Mouse (Mus musculus): Measurements from ENCODE around the gene Dnmt3a. TPM values are rescaled to one million over a fixed set of nuclear protein-coding genes. Genes with fewer than 3 reads are reported as not detected.

Dnmt3a gene
- total and polyA plus RNA-seq, 3 experiments: 15.5 to 61.5 (median 23.4) TPM

- Histone ChIP-seq H3K27ac (ENCODE audit: insufficient read depth, low read depth) (no peak overlapping the region), H3K79me2 (replicated peaks; ENCODE audit: control insufficient read depth, extremely low read depth, insufficient read depth, poor library complexity, severe bottlenecking) (no peaks in the 10 kb centered on the region), H3K27me3 (replicated peaks) (peaks cover 10% of the 10 kb centered on the region), H3K4me1 (ENCODE audit: control insufficient read depth in 1 of 2, insufficient read depth in 2 of 2) (no peaks in the 10 kb centered on the region), H3K9me3 (replicated peaks; ENCODE audit: low read length) (no peaks in the 10 kb centered on the region), H3K4me2 (ENCODE audit: insufficient read depth, low read depth, poor library complexity, severe bottlenecking) (no peak overlapping the region), H3K9ac (ENCODE audit: insufficient read depth, low read depth) (no peak overlapping the region), H3K4me3 (replicated peaks in 1 of 3; ENCODE audit: low read depth in 2 of 3, low read length in 2 of 3, poor library complexity in 1 of 3) (no peak overlapping the region), H3K36me3 (replicated peaks in 1 of 2; ENCODE audit: control insufficient read depth in 1 of 2, insufficient read depth in 1 of 2, low read length in 1 of 2) (no peaks in the 10 kb centered on the region)
- no peak for TF ChIP-seq ZMIZ1 (IDR thresholded peaks at IDR 0.05; ENCODE audit: low read depth, low read length)
- TF ChIP-seq RAD21 (IDR thresholded peaks at IDR 0.05; ENCODE audit: low read depth, low read length): no peak
- TF ChIP-seq MAFK (IDR thresholded peaks at IDR 0.05; ENCODE audit: insufficient replicate concordance, low read length): no peak
- TF ChIP-seq RCOR1 (conservative IDR thresholded peaks at IDR 0.05; ENCODE audit: low read depth, low read length): no peak
- DNase-seq (ENCODE audit: extremely low read depth): no peak
- dilution Hi-C loops (cut with MboI; ENCODE audit: extremely low pct_ligation_motif_present, extremely low pct_unique_long_range_greater_than_20kb, low sequenced_read_pairs): no loop called here
- in situ Hi-C loops (cut with MboI; ENCODE audit: low pct_ligation_motif_present, low pct_unique_long_range_greater_than_20kb, low sequenced_read_pairs): loop anchor here (25.0 kb wide), 1 partner anchor 595 kb away; no protein-coding TSS in a partner anchor
These were observed 136.2 kb downstream of the Dnmt3a start for GRCm38 (mm10) chr12:3942026-3942425.

- peaks cover 15% of the 10 kb centered on the region for H3K27me3 ChIP-seq (replicated peaks)
- in situ Hi-C loops (cut with MboI; ENCODE audit: low pct_ligation_motif_present, low pct_unique_long_range_greater_than_20kb, low sequenced_read_pairs): loop anchor here (25.0 kb wide), 1 partner anchor 593 kb away; no protein-coding TSS in a partner anchor
These were observed 138.8 kb downstream of the Dnmt3a start for GRCm38 (mm10) chr12:3944454-3945073.

GRCm38 (mm10) chr12:3947503-3947902 is 141.7 kb downstream of the Dnmt3a start:
- in situ Hi-C loops (cut with MboI; ENCODE audit: low pct_ligation_motif_present, low pct_unique_long_range_greater_than_20kb, low sequenced_read_pairs) (loop anchor here (25.0 kb wide), 1 partner anchor 590 kb away; no protein-coding TSS in a partner anchor), dilution Hi-C loops (cut with MboI; ENCODE audit: extremely low pct_ligation_motif_present, extremely low pct_unique_long_range_greater_than_20kb, low sequenced_read_pairs) (no loop called here)
- Histone ChIP-seq H3K4me1 (ENCODE audit: control insufficient read depth in 1 of 2, insufficient read depth in 2 of 2) (0 out of 4 replicates have a peak, but pooled peaks cover 3% of the 10 kb centered on the region in 2 experiments), H3K27me3 (replicated peaks) (peaks cover 15% of the 10 kb centered on the region), H3K9me3 (replicated peaks; ENCODE audit: low read length) (no peaks in the 10 kb centered on the region), H3K4me2 (ENCODE audit: insufficient read depth, low read depth, poor library complexity, severe bottlenecking) (no peak overlapping the region), H3K27ac (ENCODE audit: insufficient read depth, low read depth) (no peak overlapping the region), H3K9ac (ENCODE audit: insufficient read depth, low read depth) (no peak overlapping the region), H3K36me3 (replicated peaks in 1 of 2; ENCODE audit: control insufficient read depth in 1 of 2, insufficient read depth in 1 of 2, low read length in 1 of 2) (no peaks in the 10 kb centered on the region), H3K4me3 (replicated peaks in 1 of 3; ENCODE audit: low read depth in 2 of 3, low read length in 2 of 3, poor library complexity in 1 of 3) (no peak overlapping the region), H3K79me2 (replicated peaks; ENCODE audit: control insufficient read depth, extremely low read depth, insufficient read depth, poor library complexity, severe bottlenecking) (no peaks in the 10 kb centered on the region)
- TF ChIP-seq NRF1 (IDR thresholded peaks at IDR 0.05; ENCODE audit: low read depth, low read length): no peak
- TF ChIP-seq MXI1 (IDR thresholded peaks at IDR 0.05; ENCODE audit: low read depth, low read length): no peak
- no peak for TF ChIP-seq ETS1 (conservative IDR thresholded peaks at IDR 0.05; ENCODE audit: low read depth, low read length)
- no peak for TF ChIP-seq ZNF384 (IDR thresholded peaks at IDR 0.05; ENCODE audit: low read depth, low read length)
- TF ChIP-seq MEF2A (IDR thresholded peaks at IDR 0.05; ENCODE audit: borderline replicate concordance, low read depth, low read length): no peak
- TF ChIP-seq RAD21 (IDR thresholded peaks at IDR 0.05; ENCODE audit: low read depth, low read length): no peak
- TF ChIP-seq USF2 (conservative IDR thresholded peaks at IDR 0.05; ENCODE audit: low read depth, low read length): no peak
- TF ChIP-seq POLR2AphosphoS2 (IDR thresholded peaks at IDR 0.05; ENCODE audit: low read depth, low read length): no peak
- TF ChIP-seq MAX (IDR thresholded peaks at IDR 0.05; ENCODE audit: low read length): no peak
- TF ChIP-seq JUND (conservative IDR thresholded peaks at IDR 0.05; ENCODE audit: low read depth, low read length): no peak
- TF ChIP-seq ZKSCAN1 (IDR thresholded peaks at IDR 0.05; ENCODE audit: borderline replicate concordance, low read depth, low read length): no peak
- TF ChIP-seq CHD2 (IDR thresholded peaks at IDR 0.05; ENCODE audit: low read length): no peak
- TF ChIP-seq PAX5 (IDR thresholded peaks at IDR 0.05; ENCODE audit: low read length): no peak
- DNase-seq (ENCODE audit: extremely low read depth): no peak

More at GRCm38 (mm10) chr12:3944454-3945073, 138.8 kb downstream of the Dnmt3a start:
- H3K79me2 ChIP-seq (replicated peaks; ENCODE audit: control insufficient read depth, extremely low read depth, insufficient read depth, poor library complexity, severe bottlenecking): no peaks in the 10 kb centered on the region
- no peaks in the 10 kb centered on the region for H3K36me3 ChIP-seq (replicated peaks in 1 of 2; ENCODE audit: control insufficient read depth in 1 of 2, insufficient read depth in 1 of 2, low read length in 1 of 2)
- H3K27ac ChIP-seq (ENCODE audit: insufficient read depth, low read depth): no peak overlapping the region
- H3K9me3 ChIP-seq (replicated peaks; ENCODE audit: low read length): no peaks in the 10 kb centered on the region
- no peak for TF ChIP-seq ZKSCAN1 (IDR thresholded peaks at IDR 0.05; ENCODE audit: borderline replicate concordance, low read depth, low read length)
- TF ChIP-seq USF2 (conservative IDR thresholded peaks at IDR 0.05; ENCODE audit: low read depth, low read length): no peak
- TF ChIP-seq RAD21 (IDR thresholded peaks at IDR 0.05; ENCODE audit: low read depth, low read length): no peak
- TF ChIP-seq PAX5 (IDR thresholded peaks at IDR 0.05; ENCODE audit: low read length): no peak
- TF ChIP-seq CHD2 (IDR thresholded peaks at IDR 0.05; ENCODE audit: low read length): no peak
- no peak for TF ChIP-seq POLR2AphosphoS2 (IDR thresholded peaks at IDR 0.05; ENCODE audit: low read depth, low read length)
- TF ChIP-seq NRF1 (IDR thresholded peaks at IDR 0.05; ENCODE audit: low read depth, low read length): no peak
- TF ChIP-seq MAX (IDR thresholded peaks at IDR 0.05; ENCODE audit: low read length): no peak
- no peak for TF ChIP-seq MYC (IDR thresholded peaks at IDR 0.05; ENCODE audit: low read depth, low read length)
- TF ChIP-seq ETS1 (conservative IDR thresholded peaks at IDR 0.05; ENCODE audit: low read depth, low read length): no peak
- no peak for TF ChIP-seq ELF1 (IDR thresholded peaks at IDR 0.05; ENCODE audit: low read depth, low read length)
- TF ChIP-seq MXI1 (IDR thresholded peaks at IDR 0.05; ENCODE audit: low read depth, low read length): no peak
- no peak for TF ChIP-seq BHLHE40 (IDR thresholded peaks at IDR 0.05; ENCODE audit: low read depth, low read length)
- no peak for TF ChIP-seq TBP (conservative IDR thresholded peaks at IDR 0.05; ENCODE audit: low read depth, low read length)
- TF ChIP-seq NELFE (IDR thresholded peaks at IDR 0.05; ENCODE audit: low read depth, low read length): no peak
- no peak for TF ChIP-seq MAFK (IDR thresholded peaks at IDR 0.05; ENCODE audit: insufficient replicate concordance, low read length)
- no peak for TF ChIP-seq GABPA (IDR thresholded peaks at IDR 0.05; ENCODE audit: insufficient replicate concordance, low read depth, low read length)
- TF ChIP-seq RCOR1 (conservative IDR thresholded peaks at IDR 0.05; ENCODE audit: low read depth, low read length): no peak
- no peak for TF ChIP-seq JUND (conservative IDR thresholded peaks at IDR 0.05; ENCODE audit: low read depth, low read length)
- H3K4me2 ChIP-seq (ENCODE audit: insufficient read depth, low read depth, poor library complexity, severe bottlenecking): no peak overlapping the region
- no peak overlapping the region for H3K4me3 ChIP-seq (replicated peaks in 1 of 3; ENCODE audit: low read depth in 2 of 3, low read length in 2 of 3, poor library complexity in 1 of 3)
- DNase-seq (ENCODE audit: extremely low read depth): no peak
- H3K4me1 ChIP-seq (ENCODE audit: control insufficient read depth in 1 of 2, insufficient read depth in 2 of 2): 0 out of 4 replicates have a peak, but pooled peaks cover 3% of the 10 kb centered on the region in 2 experiments
- H3K9ac ChIP-seq (ENCODE audit: insufficient read depth, low read depth): no peak overlapping the region
- dilution Hi-C loops (cut with MboI; ENCODE audit: extremely low pct_ligation_motif_present, extremely low pct_unique_long_range_greater_than_20kb, low sequenced_read_pairs): no loop called here

Data from CH12.LX (cell line).